Mouse (Mus musculus) granulocyte monocyte progenitor cell, adult 5-6 weeks (primary cell): ENCODE measurements around the gene Adamts16. TPM values are rescaled to one million over a fixed set of nuclear protein-coding genes. Genes with fewer than 3 reads are reported as not detected.
A peak's percentile ranks its signal among the peaks of the same experiment; 100 is the strongest.

Experiments
- ATAC-seq: replicated peaks from 2 replicates; pipeline ENCODE4 v1.8.0; 2016; ENCODE audit warnings: mild to moderate bottlenecking, moderate TSS enrichment, inconsistent platforms; ENCODE audit not compliant: poor library complexity, severe bottlenecking
- total RNA-seq, 2 experiments: library from RNA; stranded (forward) in 1 of 2; stranded (reverse) in 1 of 2; fragments of 200-712, 200-1000 nt in 1 of 2; fragments of >200 nt in 1 of 2; fragmentation: Nextera tagmentation in 1 of 2; gene quantifications; 2 replicates each; pipeline ENCODE4 v1.2.3; 2014 to 2017

The Adamts16 gene
- total RNA-seq, 2 experiments from 2014 or later = not detected

- ATAC-seq = no peak
These were observed 4.0 kb downstream of the Adamts16 start for GRCm38 (mm10) chr13:70837571-70837970.

GRCm38 (mm10) chr13:70836246-70836645 lies 5.4 kb downstream of the Adamts16 start:
- no peak for ATAC-seq

GRCm38 (mm10) chr13:70832593-70833138 lies 8.9 kb downstream of the Adamts16 start:
- no peak for ATAC-seq

- ATAC-seq = no peak
These were observed 10.6 kb downstream of the Adamts16 start for GRCm38 (mm10) chr13:70831041-70831440.

- no peak for ATAC-seq
These were observed 14.1 kb downstream of the Adamts16 start for GRCm38 (mm10) chr13:70827507-70827906.

- no peak for ATAC-seq
These were observed 16.3 kb downstream of the Adamts16 start for GRCm38 (mm10) chr13:70825265-70825664.

- peak; percentile 68 for ATAC-seq
These were observed 17.9 kb downstream of the Adamts16 start for GRCm38 (mm10) chr13:70823757-70824156.

- ATAC-seq = no peak
These were observed 22.6 kb downstream of the Adamts16 start for GRCm38 (mm10) chr13:70818982-70819381.

GRCm38 (mm10) chr13:70814423-70814822 lies 27.2 kb downstream of the Adamts16 start:
- no peak for ATAC-seq

- ATAC-seq = no peak
These were observed 36.1 kb downstream of the Adamts16 start for GRCm38 (mm10) chr13:70805506-70805905.

- ATAC-seq = no peak
These were observed 38.8 kb downstream of the Adamts16 start for GRCm38 (mm10) chr13:70802849-70803248.

GRCm38 (mm10) chr13:70799322-70799721 lies 42.3 kb downstream of the Adamts16 start:
- ATAC-seq = no peak

GRCm38 (mm10) chr13:70798396-70798795 lies 43.2 kb downstream of the Adamts16 start:
- no peak for ATAC-seq

GRCm38 (mm10) chr13:70794074-70794572 lies 47.5 kb downstream of the Adamts16 start:
- ATAC-seq = no peak

- ATAC-seq = no peak
These were observed 48.0 kb downstream of the Adamts16 start for GRCm38 (mm10) chr13:70793660-70794059.

GRCm38 (mm10) chr13:70792950-70793349 lies 48.7 kb downstream of the Adamts16 start:
- ATAC-seq = no peak

- ATAC-seq = no peak
These were observed 51.8 kb downstream of the Adamts16 start for GRCm38 (mm10) chr13:70789806-70790205.

- ATAC-seq = no peak
These were observed 52.6 kb downstream of the Adamts16 start for GRCm38 (mm10) chr13:70789022-70789421.

GRCm38 (mm10) chr13:70785078-70785477 lies 56.5 kb downstream of the Adamts16 start:
- no peak for ATAC-seq

GRCm38 (mm10) chr13:70784126-70784525 lies 57.5 kb downstream of the Adamts16 start:
- no peak for ATAC-seq

- no peak for ATAC-seq
These were observed 61.8 kb downstream of the Adamts16 start for GRCm38 (mm10) chr13:70779781-70780180.

- no peak for ATAC-seq
These were observed 62.6 kb downstream of the Adamts16 start for GRCm38 (mm10) chr13:70778872-70779554.
